Mouse (Mus musculus) midbrain, embryonic 16.5 days (tissue): Measurements from ENCODE around the gene Psmd4. TPM values are rescaled to one million over a fixed set of nuclear protein-coding genes. Genes with fewer than 3 reads are reported as not detected.

ENCODE experiments used
- ATAC-seq: fragments of 200-750 bp; cut with Nextera tagmentation; 2 replicates; pipeline ENCODE4 v1.8.0; 2017; ENCODE audit warnings: moderate TSS enrichment
- H3K27ac ChIP-seq: fragments of 300-500 bp; sonication (generic); 2 replicates; pipeline ENCODE4 v1.5.1; 2014; ENCODE audit warnings: mild to moderate bottlenecking, low read length, mixed read lengths
- H3K27me3 ChIP-seq: fragments of 300-500 bp; sonication (generic); 2 replicates; pipeline ENCODE4 v1.6.1; 2014; ENCODE audit warnings: low read depth, low read length, mixed read lengths; ENCODE audit not compliant: control insufficient read depth, insufficient read depth
- H3K36me3 ChIP-seq: fragments of 300-500 bp; sonication (generic); 2 replicates; pipeline ENCODE4 v1.6.1; 2014; ENCODE audit warnings: mild to moderate bottlenecking, low read length, moderate library complexity, mixed read lengths; ENCODE audit not compliant: control insufficient read depth, insufficient read depth
- H3K4me1 ChIP-seq: fragments of 300-500 bp; sonication (generic); 2 replicates; pipeline ENCODE4 v1.6.1; 2014; ENCODE audit warnings: mild to moderate bottlenecking, low read length, mixed read lengths; ENCODE audit not compliant: control insufficient read depth, insufficient read depth
- H3K4me2 ChIP-seq: fragments of 300-500 bp; sonication (generic); 2 replicates; pipeline ENCODE4 v1.6.1; 2014; ENCODE audit warnings: mild to moderate bottlenecking, low read length, mixed read lengths
- H3K4me3 ChIP-seq: fragments of 300-500 bp; sonication (generic); 2 replicates; pipeline ENCODE4 v1.5.1; 2014; ENCODE audit warnings: low read depth, mild to moderate bottlenecking, low read length, moderate library complexity, mixed read lengths
- H3K9ac ChIP-seq: fragments of 300-500 bp; sonication (generic); 2 replicates; pipeline ENCODE4 v1.6.1; 2014; ENCODE audit warnings: low read depth, low read length, mixed read lengths
- H3K9me3 ChIP-seq: fragments of 300-500 bp; sonication (generic); replicated peaks from 2 replicates; pipeline ENCODE4 v1.6.1; 2014; ENCODE audit warnings: mild to moderate bottlenecking, low read length, mixed read lengths; ENCODE audit not compliant: control insufficient read depth, poor library complexity, severe bottlenecking
- WGBS: fragments of 180-500 bp; shearing (Covaris S2); extraction: QIAGEN DNeasy Blood & Tissue Kit; methylation state at CpG from one replicate; pipeline ENCODE4 v1.1.7; 2014; 5-methylcytosine and 5-hydroxymethylcytosine counted together
- polyA plus RNA-seq: library from polyadenylated mRNA; unstranded; fragments of >200 nt; fragmentation: Nextera tagmentation; extraction: Ambion mirVana; gene quantifications from 2 replicates; pipeline ENCODE4 v1.2.1, GENCODE M21; 2015

Gene Psmd4
- polyA plus RNA-seq: 253 and 254 TPM in 2 replicates

GRCm38 (mm10) chr3:95042166-95042837, at the start of gene Psmd4:
Psmd4 (minus strand) TSS chr3:95042614.
- peak; percentile 99 for ATAC-seq
- Histone ChIP-seq H3K27ac (peak within 1 kb of the TSS; percentile 73), H3K4me2 (peak within 1 kb of the TSS; percentile 57), H3K9me3 (no peaks in the 10 kb centered on the region), H3K36me3 (no peaks in the 10 kb centered on the region), H3K9ac (peak within 1 kb of the TSS; percentile 73), H3K27me3 (no peaks in the 10 kb centered on the region), H3K4me3 (peak within 1 kb of the TSS; percentile 64), H3K4me1 (peaks cover 9% of the 10 kb centered on the region)
- 1% methylated on average over 36 of the region's 36 CpGs for WGBS

- Histone ChIP-seq H3K4me1 (no peaks in the 10 kb centered on the region), H3K9me3 (no peaks in the 10 kb centered on the region), H3K4me2 (no peak overlapping the region), H3K36me3 (no peaks in the 10 kb centered on the region), H3K4me3 (no peak overlapping the region), H3K9ac (no peak overlapping the region), H3K27me3 (no peaks in the 10 kb centered on the region), H3K27ac (no peak overlapping the region)
- ATAC-seq: no peak
- 97% methylated on average over 1 of the region's 1 CpGs for WGBS
Observed at GRCm38 (mm10) chr3:95088071-95088470, 45.7 kb upstream of the Psmd4 start.

- ATAC-seq: no peak
- no peak overlapping the region for H3K9ac ChIP-seq
- no peak overlapping the region for H3K4me3 ChIP-seq
- H3K4me2 ChIP-seq: no peak overlapping the region
- no peaks in the 10 kb centered on the region for H3K4me1 ChIP-seq
- peaks cover 28% of the 10 kb centered on the region for H3K36me3 ChIP-seq
- H3K27me3 ChIP-seq: no peaks in the 10 kb centered on the region
- no peak overlapping the region for H3K27ac ChIP-seq
- no peaks in the 10 kb centered on the region for H3K9me3 ChIP-seq
- WGBS: 98% methylated on average over 2 of the region's 2 CpGs
Observed at GRCm38 (mm10) chr3:95071606-95072005, 29.2 kb upstream of the Psmd4 start.

- no peak for ATAC-seq
- H3K27ac ChIP-seq: no peak overlapping the region
- no peaks in the 10 kb centered on the region for H3K9me3 ChIP-seq
- 93% methylated on average over 11 of the region's 11 CpGs for WGBS
- peaks cover 53% of the 10 kb centered on the region for H3K36me3 ChIP-seq
- no peak overlapping the region for H3K9ac ChIP-seq
- no peaks in the 10 kb centered on the region for H3K4me1 ChIP-seq
- no peak overlapping the region for H3K4me3 ChIP-seq
- no peak overlapping the region for H3K4me2 ChIP-seq
- no peaks in the 10 kb centered on the region for H3K27me3 ChIP-seq
Observed at GRCm38 (mm10) chr3:95066570-95066969, 24.2 kb upstream of the Psmd4 start.

GRCm38 (mm10) chr3:95066095-95066494, 23.7 kb upstream of the Psmd4 start:
- Histone ChIP-seq H3K9ac (no peak overlapping the region), H3K9me3 (no peaks in the 10 kb centered on the region), H3K27me3 (no peaks in the 10 kb centered on the region), H3K27ac (no peak overlapping the region), H3K36me3 (peaks cover 52% of the 10 kb centered on the region), H3K4me3 (no peak overlapping the region), H3K4me1 (no peaks in the 10 kb centered on the region), H3K4me2 (no peak overlapping the region)
- ATAC-seq: no peak
- 96% methylated on average over 6 of the region's 6 CpGs for WGBS

GRCm38 (mm10) chr3:95065553-95065952, 23.1 kb upstream of the Psmd4 start:
- Histone ChIP-seq H3K27me3 (no peaks in the 10 kb centered on the region), H3K27ac (no peak overlapping the region), H3K4me1 (no peaks in the 10 kb centered on the region), H3K9me3 (no peaks in the 10 kb centered on the region), H3K9ac (no peak overlapping the region), H3K4me3 (no peak overlapping the region), H3K4me2 (no peak overlapping the region), H3K36me3 (peaks cover 55% of the 10 kb centered on the region)
- 88% methylated on average over 1 of the region's 1 CpGs for WGBS
- no peak for ATAC-seq

GRCm38 (mm10) chr3:95063741-95064140, 21.3 kb upstream of the Psmd4 start:
- WGBS: 95% methylated on average over 4 of the region's 4 CpGs
- Histone ChIP-seq H3K27ac (no peak overlapping the region), H3K9me3 (no peaks in the 10 kb centered on the region), H3K4me3 (no peak overlapping the region), H3K27me3 (no peaks in the 10 kb centered on the region), H3K4me1 (no peaks in the 10 kb centered on the region), H3K36me3 (peaks cover 64% of the 10 kb centered on the region), H3K9ac (no peak overlapping the region), H3K4me2 (no peak overlapping the region)
- ATAC-seq: no peak

GRCm38 (mm10) chr3:95058078-95058477, 15.7 kb upstream of the Psmd4 start:
- Histone ChIP-seq H3K4me2 (no peak overlapping the region), H3K9ac (no peak overlapping the region), H3K36me3 (peaks cover 34% of the 10 kb centered on the region), H3K9me3 (no peaks in the 10 kb centered on the region), H3K4me1 (no peaks in the 10 kb centered on the region), H3K27me3 (no peaks in the 10 kb centered on the region), H3K27ac (no peak overlapping the region), H3K4me3 (no peak overlapping the region)
- WGBS: 80% methylated on average over 8 of the region's 8 CpGs
- no peak for ATAC-seq

GRCm38 (mm10) chr3:95056275-95056674, 13.9 kb upstream of the Psmd4 start:
- H3K27me3 ChIP-seq: no peaks in the 10 kb centered on the region
- peaks cover 24% of the 10 kb centered on the region for H3K36me3 ChIP-seq
- no peak overlapping the region for H3K4me2 ChIP-seq
- H3K27ac ChIP-seq: no peak overlapping the region
- no peak overlapping the region for H3K4me3 ChIP-seq
- no peaks in the 10 kb centered on the region for H3K4me1 ChIP-seq
- WGBS: 91% methylated on average over 7 of the region's 7 CpGs
- H3K9me3 ChIP-seq: no peaks in the 10 kb centered on the region
- ATAC-seq: no peak
- H3K9ac ChIP-seq: no peak overlapping the region
